Mouse (Mus musculus) neural tube, embryonic 12.5 days (tissue): ENCODE measurements at regions not wholly inside any gene's neighbourhood (a gene's known extent, or its start where the extent isn't known, plus 50 kb on each side); places are given as distances from the start of the nearest gene placed in this dataset.

Experiments used
- ATAC-seq: fragments of 200-750 bp; cut with Nextera tagmentation; 2 replicates; pipeline ENCODE4 v1.8.0; 2017; ENCODE audit warnings: low read depth, mild to moderate bottlenecking, moderate TSS enrichment, moderate library complexity; ENCODE audit not compliant: low FRiP score
- H3K27ac ChIP-seq: fragments of 300-500 bp; sonication (generic); 2 replicates; pipeline ENCODE4 v1.5.1; 2016
- H3K27me3 ChIP-seq: fragments of 300-500 bp; sonication (generic); replicated peaks from 2 replicates; pipeline ENCODE4 v1.6.1; 2016; ENCODE audit warnings: mild to moderate bottlenecking
- H3K36me3 ChIP-seq: fragments of 300-500 bp; sonication (generic); 2 replicates; pipeline ENCODE4 v1.6.1; 2016; ENCODE audit warnings: mild to moderate bottlenecking
- H3K4me1 ChIP-seq: fragments of 300-500 bp; sonication (generic); 2 replicates; pipeline ENCODE4 v1.6.1; 2016
- H3K4me2 ChIP-seq: fragments of 300-500 bp; sonication (generic); replicated peaks from 2 replicates; pipeline ENCODE4 v1.6.1; 2016; ENCODE audit warnings: mild to moderate bottlenecking
- H3K4me3 ChIP-seq: fragments of 300-500 bp; sonication (generic); 2 replicates; pipeline ENCODE4 v1.5.1; 2016
- H3K9ac ChIP-seq: fragments of 300-500 bp; sonication (generic); 2 replicates; pipeline ENCODE4 v1.6.1; 2016; ENCODE audit warnings: mild to moderate bottlenecking
- H3K9me3 ChIP-seq: fragments of 300-500 bp; sonication (generic); 2 replicates; pipeline ENCODE4 v1.6.1; 2016; ENCODE audit warnings: mild to moderate bottlenecking
- WGBS: fragments of 180-500 bp; shearing (Covaris S2); methylation state at CpG from one replicate; pipeline ENCODE4 v1.1.7; 2016; 5-methylcytosine and 5-hydroxymethylcytosine counted together

GRCm38 (mm10) chr9:86186751-86187747 is 277.7 kb downstream of the Ube2cbp start:
- Histone ChIP-seq H3K27ac (no peak overlapping the region), H3K36me3 (no peaks in the 10 kb centered on the region), H3K4me2 (no peak overlapping the region), H3K4me3 (no peak overlapping the region), H3K9me3 (no peaks in the 10 kb centered on the region), H3K27me3 (no peaks in the 10 kb centered on the region), H3K9ac (no peak overlapping the region), H3K4me1 (peaks cover 11% of the 10 kb centered on the region)
- peak; percentile 66 for ATAC-seq
- WGBS, result 48% methylated on average over 11 of the region's 11 CpGs

- WGBS, result 18% methylated on average over 2 of the region's 2 CpGs
- Histone ChIP-seq H3K9ac (no peak overlapping the region), H3K27ac (no peak overlapping the region), H3K4me3 (no peak overlapping the region), H3K27me3 (no peaks in the 10 kb centered on the region), H3K4me2 (no peak overlapping the region), H3K9me3 (no peaks in the 10 kb centered on the region), H3K36me3 (no peaks in the 10 kb centered on the region), H3K4me1 (peaks cover 11% of the 10 kb centered on the region)
- no peak for ATAC-seq
Measured at GRCm38 (mm10) chr9:86188873-86189272, 275.9 kb downstream of the Ube2cbp start.

GRCm38 (mm10) chr9:86205041-86205440 is 259.7 kb downstream of the Ube2cbp start:
- Histone ChIP-seq H3K4me2 (no peak overlapping the region), H3K27me3 (no peaks in the 10 kb centered on the region), H3K36me3 (no peaks in the 10 kb centered on the region), H3K4me3 (no peak overlapping the region), H3K9ac (no peak overlapping the region), H3K4me1 (no peaks in the 10 kb centered on the region), H3K9me3 (no peaks in the 10 kb centered on the region), H3K27ac (no peak overlapping the region)
- WGBS, result 68% methylated on average over 3 of the region's 3 CpGs
- ATAC-seq, result no peak

DNA sequence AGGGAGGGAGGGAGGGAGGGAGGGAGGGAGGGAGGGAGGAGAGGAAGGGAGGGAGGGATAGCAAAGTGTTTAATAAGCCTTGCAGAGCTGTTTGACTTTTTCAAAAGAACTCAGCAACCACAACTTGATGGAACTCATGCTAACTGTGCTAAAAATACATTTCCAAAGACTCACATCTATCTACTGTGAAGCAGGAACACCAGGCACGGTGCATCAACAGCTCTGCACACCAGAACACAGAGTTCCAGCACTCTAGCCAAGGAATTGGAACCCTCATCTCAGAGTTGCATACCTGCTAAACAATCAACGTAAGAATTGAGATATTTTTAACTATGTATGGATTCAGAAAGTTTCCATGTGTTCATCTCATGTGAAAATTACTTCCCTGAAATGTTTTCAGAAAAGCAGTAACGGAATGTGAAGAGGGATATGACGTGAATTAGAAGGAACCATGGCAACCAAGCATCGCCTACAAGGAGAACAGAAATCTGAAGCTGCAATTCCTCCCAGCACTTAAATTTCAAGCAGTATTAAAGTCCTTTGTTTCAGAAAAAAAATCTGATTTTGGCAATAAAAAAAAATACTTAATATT is 256.3 kb downstream of the Ube2cbp start:
- no peaks in the 10 kb centered on the region for H3K9me3 ChIP-seq
- 84% methylated on average over 5 of the region's 5 CpGs for WGBS
- H3K27ac ChIP-seq, result no peak overlapping the region
- no peaks in the 10 kb centered on the region for H3K4me1 ChIP-seq
- no peak overlapping the region for H3K4me3 ChIP-seq
- no peak overlapping the region for H3K4me2 ChIP-seq
- ATAC-seq, result no peak
- H3K9ac ChIP-seq, result no peak overlapping the region
- no peaks in the 10 kb centered on the region for H3K36me3 ChIP-seq
- H3K27me3 ChIP-seq, result no peaks in the 10 kb centered on the region

- Histone ChIP-seq H3K27me3 (no peaks in the 10 kb centered on the region), H3K4me1 (no peaks in the 10 kb centered on the region), H3K36me3 (no peaks in the 10 kb centered on the region), H3K4me2 (no peak overlapping the region), H3K9me3 (peaks cover 4% of the 10 kb centered on the region), H3K9ac (no peak overlapping the region), H3K4me3 (no peak overlapping the region), H3K27ac (no peak overlapping the region)
- WGBS, result 92% methylated on average over 3 of the region's 3 CpGs
- no peak for ATAC-seq
Measured at GRCm38 (mm10) chr9:86211267-86211666, 253.5 kb downstream of the Ube2cbp start.

- H3K4me3 ChIP-seq, result no peak overlapping the region
- H3K9ac ChIP-seq, result no peak overlapping the region
- no peaks in the 10 kb centered on the region for H3K27me3 ChIP-seq
- WGBS, result 78% methylated on average over 4 of the region's 4 CpGs
- peaks cover 4% of the 10 kb centered on the region for H3K9me3 ChIP-seq
- H3K27ac ChIP-seq, result no peak overlapping the region
- no peak for ATAC-seq
- H3K4me1 ChIP-seq, result no peaks in the 10 kb centered on the region
- no peak overlapping the region for H3K4me2 ChIP-seq
- no peaks in the 10 kb centered on the region for H3K36me3 ChIP-seq
Measured at GRCm38 (mm10) chr9:86219669-86220068, 245.1 kb downstream of the Ube2cbp start.

DNA sequence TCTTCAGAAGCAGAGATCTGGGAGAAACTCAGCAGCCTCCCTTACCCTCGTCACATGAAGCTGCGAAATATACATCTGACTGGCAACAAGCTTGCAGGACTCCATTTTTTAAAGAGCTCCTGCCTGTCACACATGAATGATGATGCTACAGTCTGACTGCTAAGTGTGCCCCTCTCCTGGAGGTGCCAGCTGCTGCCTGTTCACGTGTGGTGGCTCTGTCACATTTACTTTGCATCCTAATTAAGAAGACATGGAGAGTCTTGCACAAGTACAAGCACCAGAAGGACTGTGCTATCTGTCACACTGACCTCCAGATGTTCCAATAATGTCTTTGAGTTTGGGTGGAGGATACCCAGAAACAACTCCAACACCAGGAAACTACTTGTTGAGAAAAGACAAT is 240.2 kb downstream of the Ube2cbp start:
- H3K27me3 ChIP-seq, result no peaks in the 10 kb centered on the region
- 59% methylated on average over 3 of the region's 3 CpGs for WGBS
- no peak for ATAC-seq

GRCm38 (mm10) chr9:86230673-86231350 is 233.9 kb downstream of the Ube2cbp start:
- Histone ChIP-seq H3K27ac (no peak overlapping the region), H3K4me1 (no peaks in the 10 kb centered on the region), H3K27me3 (no peaks in the 10 kb centered on the region), H3K9me3 (no peaks in the 10 kb centered on the region), H3K4me3 (no peak overlapping the region), H3K36me3 (no peaks in the 10 kb centered on the region), H3K9ac (no peak overlapping the region), H3K4me2 (no peak overlapping the region)
- no peak for ATAC-seq
- WGBS, result 40% methylated on average over 7 of the region's 7 CpGs

More for the DNA sequence above, 240.2 kb downstream of the Ube2cbp start:
- no peak overlapping the region for H3K9ac ChIP-seq
- no peaks in the 10 kb centered on the region for H3K4me1 ChIP-seq
- H3K4me3 ChIP-seq, result no peak overlapping the region
- no peaks in the 10 kb centered on the region for H3K9me3 ChIP-seq
- no peak overlapping the region for H3K4me2 ChIP-seq
- H3K27ac ChIP-seq, result no peak overlapping the region
- no peaks in the 10 kb centered on the region for H3K36me3 ChIP-seq

- Histone ChIP-seq H3K4me3 (no peak overlapping the region), H3K36me3 (no peaks in the 10 kb centered on the region), H3K27ac (no peak overlapping the region), H3K4me1 (no peaks in the 10 kb centered on the region), H3K9ac (no peak overlapping the region), H3K4me2 (no peak overlapping the region), H3K9me3 (no peaks in the 10 kb centered on the region), H3K27me3 (no peaks in the 10 kb centered on the region)
- 50% methylated on average over 5 of the region's 5 CpGs for WGBS
- 0 out of 2 replicates have a peak, but pooled peaks have one; percentile 9 for ATAC-seq
Measured at GRCm38 (mm10) chr9:86231692-86232091, 233.1 kb downstream of the Ube2cbp start.

- no peaks in the 10 kb centered on the region for H3K4me1 ChIP-seq
- H3K9ac ChIP-seq, result no peak overlapping the region
- H3K4me3 ChIP-seq, result no peak overlapping the region
- no peak overlapping the region for H3K4me2 ChIP-seq
- peak; percentile 13; the same call in 1 of the 2 replicates for ATAC-seq
- no peaks in the 10 kb centered on the region for H3K9me3 ChIP-seq
- H3K27me3 ChIP-seq, result no peaks in the 10 kb centered on the region
- no peaks in the 10 kb centered on the region for H3K36me3 ChIP-seq
- 65% methylated on average over 1 of the region's 1 CpGs for WGBS
- H3K27ac ChIP-seq, result no peak overlapping the region
Measured at GRCm38 (mm10) chr9:86232174-86232573, 232.6 kb downstream of the Ube2cbp start.

DNA sequence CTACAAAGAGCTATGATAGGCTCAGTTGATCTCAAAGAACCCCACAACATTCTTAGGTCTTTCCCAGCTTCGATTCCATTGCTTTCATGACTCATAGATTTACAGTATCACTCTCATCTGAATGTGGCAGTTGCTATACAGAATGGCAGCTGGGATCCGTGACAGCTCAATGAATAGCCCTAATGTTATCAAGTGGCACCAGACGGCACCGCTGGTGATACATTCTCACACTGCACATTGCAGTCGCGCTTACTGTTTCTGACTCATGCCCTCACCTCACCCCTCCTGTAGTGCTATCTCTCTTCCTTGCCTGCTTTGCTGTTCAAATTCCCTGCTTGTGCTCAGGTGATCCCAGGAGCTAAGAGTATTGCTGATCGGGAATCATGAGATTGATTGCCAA is 231.0 kb downstream of the Ube2cbp start:
- H3K4me3 ChIP-seq, result no peak overlapping the region
- H3K9me3 ChIP-seq, result no peaks in the 10 kb centered on the region
- no peak overlapping the region for H3K4me2 ChIP-seq
- no peaks in the 10 kb centered on the region for H3K27me3 ChIP-seq
- WGBS, result 87% methylated on average over 7 of the region's 7 CpGs
- H3K9ac ChIP-seq, result no peak overlapping the region
- H3K36me3 ChIP-seq, result no peaks in the 10 kb centered on the region
- H3K27ac ChIP-seq, result no peak overlapping the region
- H3K4me1 ChIP-seq, result no peaks in the 10 kb centered on the region
- ATAC-seq, result no peak

- Histone ChIP-seq H3K9me3 (no peaks in the 10 kb centered on the region), H3K4me2 (no peak overlapping the region), H3K27me3 (no peaks in the 10 kb centered on the region), H3K4me1 (no peaks in the 10 kb centered on the region), H3K9ac (no peak overlapping the region), H3K36me3 (no peaks in the 10 kb centered on the region), H3K4me3 (no peak overlapping the region), H3K27ac (no peak overlapping the region)
- WGBS, result 73% methylated on average over 4 of the region's 4 CpGs
- ATAC-seq, result no peak
Measured at GRCm38 (mm10) chr9:86238691-86239090, 226.1 kb downstream of the Ube2cbp start.
